Mouse (Mus musculus) gastrocnemius, postnatal 25 days (tissue): ENCODE data around the gene Gpatch2. TPM values are rescaled to one million over a fixed set of nuclear protein-coding genes. Genes with fewer than 3 reads are reported as not detected.

Experiments
- DNase-seq: peaks from one replicate; pipeline ENCODE4 v3.0.0; 2022
- total RNA-seq, 2 experiments: library from RNA; stranded (reverse); gene quantifications; 1 replicate in 1 of 2; 2 replicates in 1 of 2; pipeline ENCODE4 v1.2.3; 2021

Gpatch2 gene
- total RNA-seq, 2 experiments from 2014 or later: 9.0 to 9.5 TPM

GRCm38 (mm10) chr1:187244734-187245133, 29.4 kb downstream of the Gpatch2 start:
- no peak for DNase-seq

GRCm38 (mm10) chr1:187250741-187251262, 35.5 kb downstream of the Gpatch2 start:
- no peak for DNase-seq

GRCm38 (mm10) chr1:187258756-187259155, 43.4 kb downstream of the Gpatch2 start:
- DNase-seq: no peak

GRCm38 (mm10) chr1:187267601-187268000, 52.3 kb downstream of the Gpatch2 start:
- DNase-seq: no peak

- no peak for DNase-seq
Measured at GRCm38 (mm10) chr1:187270318-187271247, 55.3 kb downstream of the Gpatch2 start.

- no peak for DNase-seq
Measured at GRCm38 (mm10) chr1:187277324-187277723, 62.0 kb downstream of the Gpatch2 start.

- no peak for DNase-seq
Measured at GRCm38 (mm10) chr1:187278472-187278871, 63.2 kb downstream of the Gpatch2 start.

GRCm38 (mm10) chr1:187279776-187280175, 64.5 kb downstream of the Gpatch2 start:
- DNase-seq: no peak

GRCm38 (mm10) chr1:187282321-187282720, 67.0 kb downstream of the Gpatch2 start:
- no peak for DNase-seq

- DNase-seq: no peak
Measured at GRCm38 (mm10) chr1:187282804-187283203, 67.5 kb downstream of the Gpatch2 start.

- DNase-seq: no peak
Measured at GRCm38 (mm10) chr1:187285735-187286134, 70.4 kb downstream of the Gpatch2 start.

GRCm38 (mm10) chr1:187286411-187286810, 71.1 kb downstream of the Gpatch2 start:
- DNase-seq: no peak

GRCm38 (mm10) chr1:187286924-187287323, 71.6 kb downstream of the Gpatch2 start:
- DNase-seq: no peak

- no peak for DNase-seq
Measured at GRCm38 (mm10) chr1:187290186-187290585, 74.9 kb downstream of the Gpatch2 start.

GRCm38 (mm10) chr1:187291480-187292394, 76.4 kb downstream of the Gpatch2 start:
- DNase-seq: no peak

GRCm38 (mm10) chr1:187292395-187292749, 77.1 kb downstream of the Gpatch2 start:
- no peak for DNase-seq

GRCm38 (mm10) chr1:187293233-187293632, 77.9 kb downstream of the Gpatch2 start:
- DNase-seq: no peak

GRCm38 (mm10) chr1:187294522-187294921, 79.2 kb downstream of the Gpatch2 start:
- no peak for DNase-seq

- DNase-seq: no peak
Measured at GRCm38 (mm10) chr1:187295038-187295559, 79.8 kb downstream of the Gpatch2 start.

GRCm38 (mm10) chr1:187295711-187296110, 80.4 kb downstream of the Gpatch2 start:
- no peak for DNase-seq

GRCm38 (mm10) chr1:187299236-187299635, 83.9 kb downstream of the Gpatch2 start:
- DNase-seq: no peak

GRCm38 (mm10) chr1:187300626-187301025, 85.3 kb downstream of the Gpatch2 start:
- DNase-seq: no peak
